In the genomic region with DNA sequence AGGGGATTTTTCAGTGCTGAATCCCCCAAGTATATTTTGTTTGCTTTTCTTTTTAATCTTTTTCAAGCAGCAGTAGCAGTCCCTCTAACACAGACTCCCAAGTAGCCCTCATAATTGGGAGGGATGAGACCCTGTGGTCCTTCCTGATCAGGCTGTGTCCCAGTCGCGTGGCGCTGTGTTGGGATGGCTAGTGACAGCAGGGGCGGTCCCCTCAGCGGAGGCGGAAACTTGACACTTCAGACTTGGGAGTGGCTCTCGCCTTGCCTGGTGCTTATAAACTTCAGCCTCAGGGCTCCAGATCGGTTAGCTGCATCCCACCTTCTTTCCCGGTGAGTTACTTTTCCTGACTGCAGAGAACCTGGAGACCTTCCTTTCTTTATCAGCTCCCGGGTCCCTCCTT, we compare ENCODE assay signal across 8 mouse cellular contexts. TPM values are rescaled to one million over a fixed set of nuclear protein-coding genes. Genes with fewer than 3 reads are reported as not detected.
DNase-seq lines count a peak whose midpoint lies in the region; ATAC-seq and TF ChIP-seq lines count a peak whose summit lies in the region.

No protein-coding gene starts in this region.

- POLR2A ChIA-PET in Patski (lab: Charles Lee), result no interaction called here

- 1% methylated on average over 10 of the region's 10 CpGs for WGBS in embryonic facial prominence, embryonic 12.5 days
- under 1% methylated on average over 10 of the region's 10 CpGs for WGBS in heart, embryonic 11.5 days (ENCODE audit: insufficient replicate concordance)
- 0% methylated on average over 10 of the region's 10 CpGs for WGBS in kidney, embryonic 14.5 days

- no peaks in the 10 kb centered on the region for H3K27me3 ChIP-seq in Patski
- H3K27me3 ChIP-seq in embryonic facial prominence, embryonic 12.5 days, result peaks cover 20% of the 10 kb centered on the region
- peaks cover 4% of the 10 kb centered on the region; the same call in 1 of the 2 replicates for H3K27me3 ChIP-seq in heart, embryonic 11.5 days (ENCODE audit: control insufficient read depth, insufficient read depth, low read length)
- H3K27me3 ChIP-seq in kidney, embryonic 14.5 days (ENCODE audit: control insufficient read depth, insufficient read depth, low read length), result no peaks in the 10 kb centered on the region

- peak overlapping the region; percentile 70 for H3K4me2 ChIP-seq in embryonic facial prominence, embryonic 12.5 days (replicated peaks)
- peak overlapping the region; percentile 90 for H3K4me2 ChIP-seq in heart, embryonic 11.5 days
- peak overlapping the region; percentile 82 for H3K4me2 ChIP-seq in kidney, embryonic 14.5 days (replicated peaks; ENCODE audit: low read depth, low read length)

- CTCF ChIA-PET in Patski (lab: Charles Lee), result interaction anchor here (0.9 to 1.6 kb wide), 4 partner anchors 11 to 139 kb away, joined by 3 to 4 read pairs (median 4); a partner anchor contains a TSS

- ATAC-seq in Patski, result peak; percentile 64
- ATAC-seq in embryonic facial prominence, embryonic 12.5 days (ENCODE audit: insufficient number of reproducible peaks, insufficient read depth, low FRiP score, low TSS enrichment), result peak; percentile 75; the same call in 1 of the 2 replicates
- ATAC-seq in heart, embryonic 11.5 days (replicated peaks; ENCODE audit: insufficient number of reproducible peaks, low FRiP score, low TSS enrichment), result peak; percentile 83
- ATAC-seq in kidney, embryonic 14.5 days (ENCODE audit: low FRiP score, low TSS enrichment), result peak; percentile 80

- H3K27ac ChIP-seq in embryonic facial prominence, embryonic 12.5 days, result no peak overlapping the region
- no peak overlapping the region for H3K27ac ChIP-seq in heart, embryonic 11.5 days (ENCODE audit: low read depth, low read length)
- H3K27ac ChIP-seq in kidney, embryonic 14.5 days (ENCODE audit: low read depth, low read length), result no peak overlapping the region

- peak overlapping the region; percentile 42 for H3K9ac ChIP-seq in embryonic facial prominence, embryonic 12.5 days
- peak overlapping the region; percentile 74 for H3K9ac ChIP-seq in heart, embryonic 11.5 days (ENCODE audit: low read depth, low read length)
- peak overlapping the region; percentile 52; the same call in 1 of the 2 replicates for H3K9ac ChIP-seq in kidney, embryonic 14.5 days (ENCODE audit: low read depth, low read length)

- no peak for TF ChIP-seq CTCF in Patski (IDR thresholded peaks at IDR 0.05)

- H3K4me1 ChIP-seq in embryonic facial prominence, embryonic 12.5 days, result peaks cover 16% of the 10 kb centered on the region
- H3K4me1 ChIP-seq in heart, embryonic 11.5 days (ENCODE audit: control insufficient read depth, insufficient read depth, low read length), result peaks cover 11% of the 10 kb centered on the region
- peaks cover 8% of the 10 kb centered on the region for H3K4me1 ChIP-seq in kidney, embryonic 14.5 days (ENCODE audit: control insufficient read depth, insufficient read depth, low read length)

- DNase-seq in 416B (ENCODE audit: low read depth) (peak; percentile 71), Patski (ENCODE audit: low read depth, low spot score) (no peak)
- DNase-seq in lung, postnatal 14 days, result peak; percentile 81
- peak; percentile 68 for DNase-seq in retina, embryonic 14.5 days (ENCODE audit: low spot score)
- DNase-seq in layer of hippocampus, postnatal 36 days, result no peak

- no peaks in the 10 kb centered on the region for H3K36me3 ChIP-seq in embryonic facial prominence, embryonic 12.5 days
- H3K36me3 ChIP-seq in heart, embryonic 11.5 days (ENCODE audit: control insufficient read depth, insufficient read depth, low read length), result no peaks in the 10 kb centered on the region
- H3K36me3 ChIP-seq in kidney, embryonic 14.5 days (ENCODE audit: control insufficient read depth, insufficient read depth, low read length), result no peaks in the 10 kb centered on the region

- no peaks in the 10 kb centered on the region for H3K9me3 ChIP-seq in embryonic facial prominence, embryonic 12.5 days
- no peaks in the 10 kb centered on the region for H3K9me3 ChIP-seq in heart, embryonic 11.5 days (replicated peaks; ENCODE audit: control insufficient read depth, low read length)
- no peaks in the 10 kb centered on the region for H3K9me3 ChIP-seq in kidney, embryonic 14.5 days (ENCODE audit: control insufficient read depth, low read length)

- in situ Hi-C loops in Patski (cut with MboI; ENCODE audit: low pct_unique_long_range_greater_than_20kb), result loop anchor here (5.0 kb wide), 1 partner anchor 103 kb away; no protein-coding TSS in a partner anchor

- peak overlapping the region; percentile 35 for H3K4me3 ChIP-seq in embryonic facial prominence, embryonic 12.5 days
- peak overlapping the region; percentile 51 for H3K4me3 ChIP-seq in heart, embryonic 11.5 days (ENCODE audit: low read depth, low read length)
- H3K4me3 ChIP-seq in kidney, embryonic 14.5 days (ENCODE audit: low read length), result peak overlapping the region; percentile 39

RNA-seq across cellular contexts. Expression of a gene that starts 0.5 kb away (rescaled TPM):
- 54.3 TPM for polyA plus RNA-seq in Patski (2021)
- 15.0 and 17.4 TPM in 2 replicates for polyA plus RNA-seq in embryonic facial prominence, embryonic 12.5 days (2016; fragmentation: Nextera tagmentation; extraction: Ambion mirVana)
- 59.7 and 65.4 TPM in 2 replicates for polyA plus RNA-seq in heart, embryonic 11.5 days (2014; fragmentation: Nextera tagmentation; extraction: Ambion mirVana)
- 30.2 and 38.0 TPM in 2 replicates for polyA plus RNA-seq in kidney, embryonic 14.5 days (2014; fragmentation: Nextera tagmentation; extraction: Ambion mirVana)
- 10 to 100 TPM; 21.1 to 26.4 TPM for total RNA-seq in layer of hippocampus, postnatal 36 days (2021)

RNA-seq across cellular contexts. Expression of a gene that starts 0.5 kb away (rescaled TPM):
- 190 TPM for polyA plus RNA-seq in Patski (2021)
- 10.3 and 11.2 TPM in 2 replicates for polyA plus RNA-seq in embryonic facial prominence, embryonic 12.5 days (2016; fragmentation: Nextera tagmentation; extraction: Ambion mirVana)
- 137 and 138 TPM in 2 replicates for polyA plus RNA-seq in heart, embryonic 11.5 days (2014; fragmentation: Nextera tagmentation; extraction: Ambion mirVana)
- polyA plus RNA-seq in kidney, embryonic 14.5 days (2014; fragmentation: Nextera tagmentation; extraction: Ambion mirVana), result 50.7 and 55.9 TPM in 2 replicates
- 10 to 100 TPM; 95.5 to 98.7 TPM for total RNA-seq in layer of hippocampus, postnatal 36 days (2021)

RNA-seq across cellular contexts. Expression of a gene that starts 5.4 kb away (rescaled TPM):
- polyA plus RNA-seq in Patski (2021), result 145 TPM
- polyA plus RNA-seq in embryonic facial prominence, embryonic 12.5 days (2016; fragmentation: Nextera tagmentation; extraction: Ambion mirVana), result 197 and 209 TPM in 2 replicates
- 70.3 and 73.9 TPM in 2 replicates for polyA plus RNA-seq in heart, embryonic 11.5 days (2014; fragmentation: Nextera tagmentation; extraction: Ambion mirVana)
- 98.8 and 105 TPM in 2 replicates for polyA plus RNA-seq in kidney, embryonic 14.5 days (2014; fragmentation: Nextera tagmentation; extraction: Ambion mirVana)
- 100 to 1,000 TPM; 145 to 152 TPM for total RNA-seq in layer of hippocampus, postnatal 36 days (2021)

RNA-seq across cellular contexts. Expression of a gene that starts 12.0 kb away (rescaled TPM):
- polyA plus RNA-seq in Patski (2021), result 0.19 TPM
- 1.5 and 2.2 TPM in 2 replicates for polyA plus RNA-seq in embryonic facial prominence, embryonic 12.5 days (2016; fragmentation: Nextera tagmentation; extraction: Ambion mirVana)
- polyA plus RNA-seq in heart, embryonic 11.5 days (2014; fragmentation: Nextera tagmentation; extraction: Ambion mirVana), result not detected in 2 replicates
- 1.1 and 1.6 TPM in 2 replicates for polyA plus RNA-seq in kidney, embryonic 14.5 days (2014; fragmentation: Nextera tagmentation; extraction: Ambion mirVana)
- total RNA-seq in layer of hippocampus, postnatal 36 days (2021), result under 1 TPM; 0.53 to 0.67 TPM

RNA-seq across cellular contexts. Expression of a gene that starts 22.4 kb away (rescaled TPM):
- polyA plus RNA-seq in Patski (2021), result 164 TPM
- polyA plus RNA-seq in embryonic facial prominence, embryonic 12.5 days (2016; fragmentation: Nextera tagmentation; extraction: Ambion mirVana), result 56.1 and 58.0 TPM in 2 replicates
- polyA plus RNA-seq in heart, embryonic 11.5 days (2014; fragmentation: Nextera tagmentation; extraction: Ambion mirVana), result 26.9 and 28.4 TPM in 2 replicates
- polyA plus RNA-seq in kidney, embryonic 14.5 days (2014; fragmentation: Nextera tagmentation; extraction: Ambion mirVana), result 175 and 198 TPM in 2 replicates
- total RNA-seq in layer of hippocampus, postnatal 36 days (2021), result 10 to 100 TPM; 82.5 to 96.2 TPM

Comparison
In these comparisons a context has a peak if more than half of its experiments do, and no peak if none do; other contexts are left out.
1. DNase-seq: peak in 416B (single experiment), lung, postnatal 14 days (single experiment) and retina, embryonic 14.5 days (single experiment); none in Patski (single experiment) and layer of hippocampus, postnatal 36 days (0 of 2).
2. Peak in every context shown above with its lines, with median percentiles within 50 percentile points of each other: ATAC-seq, H3K4me2 ChIP-seq, H3K4me3 ChIP-seq and H3K9ac ChIP-seq.